Mouse (Mus musculus) forebrain, embryonic 11.5 days (tissue): ENCODE results near the gene Dsn1. TPM values are rescaled to one million over a fixed set of nuclear protein-coding genes. Genes with fewer than 3 reads are reported as not detected.

Experiments
- ATAC-seq: fragments of 200-750 bp; cut with Nextera tagmentation; replicated peaks from 2 replicates; pipeline ENCODE4 v1.8.0; 2017; ENCODE audit warnings: moderate TSS enrichment; ENCODE audit not compliant: low FRiP score
- DNase-seq: peaks from one replicate; pipeline ENCODE4 v3.0.0-alpha.2; 2017; ENCODE audit warnings: low spot score
- H3K27ac ChIP-seq: fragments of 300-500 bp; sonication (generic); 2 replicates; pipeline ENCODE4 v1.5.1; 2014; ENCODE audit warnings: low read depth, low read length
- H3K27me3 ChIP-seq: fragments of 300-500 bp; sonication (generic); 2 replicates; pipeline ENCODE4 v1.6.1; 2014; ENCODE audit warnings: mild to moderate bottlenecking, low read length, mixed read lengths; ENCODE audit not compliant: control insufficient read depth, insufficient read depth
- H3K36me3 ChIP-seq: fragments of 300-500 bp; sonication (generic); 2 replicates; pipeline ENCODE4 v1.6.1; 2014; ENCODE audit warnings: mild to moderate bottlenecking, low read length, moderate library complexity, mixed read lengths; ENCODE audit not compliant: control insufficient read depth, insufficient read depth
- H3K4me1 ChIP-seq: fragments of 300-500 bp; sonication (generic); replicated peaks from 2 replicates; pipeline ENCODE4 v1.6.1; 2014; ENCODE audit warnings: low read length, mixed read lengths; ENCODE audit not compliant: control insufficient read depth, insufficient read depth
- H3K4me2 ChIP-seq: fragments of 300-500 bp; sonication (generic); 2 replicates; pipeline ENCODE4 v1.6.1; 2014; ENCODE audit warnings: low read depth, mild to moderate bottlenecking, low read length, moderate library complexity, mixed read lengths; ENCODE audit not compliant: severe bottlenecking
- H3K4me3 ChIP-seq: fragments of 300-500 bp; sonication (generic); 2 replicates; pipeline ENCODE4 v1.5.1; 2014; ENCODE audit warnings: low read depth, low read length
- H3K9ac ChIP-seq: fragments of 300-500 bp; sonication (generic); 2 replicates; pipeline ENCODE4 v1.6.1; 2014; ENCODE audit warnings: low read length
- H3K9me3 ChIP-seq: fragments of 300-500 bp; sonication (generic); 2 replicates; pipeline ENCODE4 v1.6.1; 2016; ENCODE audit warnings: low read length, mixed read lengths; ENCODE audit not compliant: control insufficient read depth
- WGBS: fragments of 180-500 bp; shearing (Covaris S2); extraction: QIAGEN DNeasy Blood & Tissue Kit; methylation state at CpG from one replicate; pipeline ENCODE4 v1.1.7; 2014; 5-methylcytosine and 5-hydroxymethylcytosine counted together
- polyA plus RNA-seq: library from polyadenylated mRNA; unstranded; fragments of >200 nt; fragmentation: Nextera tagmentation; extraction: Ambion mirVana; gene quantifications from 2 replicates; pipeline ENCODE4 v1.2.1, GENCODE M21; 2014

The Dsn1 gene
- polyA plus RNA-seq, 1 experiment from 2014 or later: 64.4 TPM

GRCm38 (mm10) chr2:156956306-156956705 is 50.6 kb downstream of the Dsn1 start:
- no peak overlapping the region for H3K4me3 ChIP-seq
- H3K4me1 ChIP-seq: no peaks in the 10 kb centered on the region

GRCm38 (mm10) chr2:156954463-156954862 is 52.5 kb downstream of the Dsn1 start:
- no peaks in the 10 kb centered on the region for H3K27me3 ChIP-seq
- WGBS: 93% methylated on average over 5 of the region's 5 CpGs
- DNase-seq (no peak), ATAC-seq (no peak)
- H3K4me1 ChIP-seq: no peaks in the 10 kb centered on the region
- no peak overlapping the region for H3K9ac ChIP-seq
- H3K4me2 ChIP-seq: no peak overlapping the region
- no peak overlapping the region for H3K4me3 ChIP-seq
- H3K9me3 ChIP-seq: no peaks in the 10 kb centered on the region
- no peak overlapping the region for H3K27ac ChIP-seq
- H3K36me3 ChIP-seq: no peaks in the 10 kb centered on the region

More at GRCm38 (mm10) chr2:156956306-156956705, 50.6 kb downstream of the Dsn1 start:
- no peaks in the 10 kb centered on the region for H3K9me3 ChIP-seq
- H3K4me2 ChIP-seq: no peak overlapping the region
- ATAC-seq (no peak), DNase-seq (no peak)
- 79% methylated on average over 7 of the region's 7 CpGs for WGBS
- no peak overlapping the region for H3K27ac ChIP-seq
- no peak overlapping the region for H3K9ac ChIP-seq
- no peaks in the 10 kb centered on the region for H3K36me3 ChIP-seq
- H3K27me3 ChIP-seq: no peaks in the 10 kb centered on the region

DNA sequence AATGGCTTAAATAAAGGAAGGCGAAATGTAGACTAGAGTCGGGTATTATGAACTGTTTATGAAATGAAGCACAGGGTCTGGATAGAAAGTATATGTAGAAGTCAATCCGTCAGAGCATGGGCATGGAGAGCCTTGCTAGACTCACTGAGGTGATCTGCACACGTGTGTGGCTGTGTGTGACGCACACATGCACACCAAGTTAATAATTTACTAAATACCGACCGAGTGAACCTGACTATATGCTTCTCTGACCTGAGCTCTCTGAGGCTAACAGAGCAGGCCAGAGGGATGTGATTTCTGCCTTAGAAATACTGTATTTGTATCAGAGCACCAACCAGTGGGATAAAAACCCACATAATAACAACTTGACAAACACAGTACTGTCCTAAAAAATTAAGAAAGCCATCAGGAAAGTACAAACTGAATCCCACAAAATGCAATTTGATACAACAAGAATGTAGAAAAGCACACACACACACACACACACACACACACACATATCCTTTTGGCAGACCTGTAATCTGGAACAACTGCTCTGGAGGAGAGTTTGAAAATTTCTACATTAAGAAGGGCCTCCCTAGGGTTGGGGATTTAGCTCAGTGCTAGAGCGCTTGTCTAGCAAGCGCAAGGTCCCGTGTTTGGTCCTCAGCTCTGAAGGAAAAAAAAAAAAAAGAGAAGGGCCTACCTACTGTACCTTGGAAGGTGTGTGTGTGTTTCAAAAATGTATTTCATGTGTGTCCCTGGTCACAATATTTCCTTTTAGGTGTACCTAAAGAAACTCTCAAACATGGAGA is 55.5 kb downstream of the Dsn1 start:
- no peaks in the 10 kb centered on the region for H3K27me3 ChIP-seq
- H3K9ac ChIP-seq: no peak overlapping the region
- no peak overlapping the region for H3K4me2 ChIP-seq
- no peaks in the 10 kb centered on the region for H3K9me3 ChIP-seq
- H3K4me1 ChIP-seq: no peaks in the 10 kb centered on the region
- H3K4me3 ChIP-seq: no peak overlapping the region
- no peak for DNase-seq
- ATAC-seq: no peak
- 93% methylated on average over 10 of the region's 10 CpGs for WGBS
- no peaks in the 10 kb centered on the region for H3K36me3 ChIP-seq
- no peak overlapping the region for H3K27ac ChIP-seq

DNA sequence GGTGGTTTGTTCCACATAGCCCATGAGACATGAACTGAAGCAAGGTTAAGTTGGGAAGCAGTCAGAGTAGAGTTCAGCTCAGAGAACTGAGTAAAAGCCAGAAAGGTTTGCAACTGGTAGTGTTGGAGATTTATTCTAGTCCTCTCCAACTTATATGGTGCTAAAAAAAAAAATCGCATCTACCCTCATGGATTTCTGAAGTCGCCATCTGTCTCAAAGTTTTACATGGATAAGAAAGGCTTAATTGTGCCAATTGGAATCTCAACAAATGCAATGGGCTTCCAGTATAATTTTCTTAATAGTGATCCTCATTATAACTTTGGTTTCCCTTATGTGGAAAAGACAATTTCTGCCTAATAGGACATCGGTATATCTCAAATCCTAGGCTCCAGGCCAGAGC is 56.1 kb downstream of the Dsn1 start:
- Histone ChIP-seq H3K4me1 (no peaks in the 10 kb centered on the region), H3K36me3 (no peaks in the 10 kb centered on the region), H3K4me2 (no peak overlapping the region), H3K27me3 (no peaks in the 10 kb centered on the region), H3K9ac (no peak overlapping the region), H3K9me3 (no peaks in the 10 kb centered on the region), H3K27ac (no peak overlapping the region), H3K4me3 (no peak overlapping the region)
- 94% methylated on average over 3 of the region's 3 CpGs for WGBS
- no peak for DNase-seq
- ATAC-seq: no peak

Other genes starting within 250 kb of the Dsn1 start
- 105 and 121 TPM in 2 replicates for gene Myl9, start 231.7 kb downstream of the Dsn1 start, polyA plus RNA-seq
- gene Tgif2, start 167.1 kb downstream of the Dsn1 start, polyA plus RNA-seq: 109 and 110 TPM in 2 replicates
- gene 4930518I15Rik, start 149.2 kb downstream of the Dsn1 start, polyA plus RNA-seq: 9.9 and 10.0 TPM in 2 replicates
- 186 and 189 TPM in 2 replicates for gene Rab5if, start 144.0 kb downstream of the Dsn1 start, polyA plus RNA-seq
- 0.73 and 0.83 TPM in 2 replicates for gene Sla2, start 120.0 kb downstream of the Dsn1 start, polyA plus RNA-seq
- 51.1 and 51.5 TPM in 2 replicates for gene Ndrg3, start 15.1 kb downstream of the Dsn1 start, polyA plus RNA-seq
- 8.1 and 8.2 TPM in 2 replicates for gene Soga1, start 72.1 kb upstream of the Dsn1 start, polyA plus RNA-seq
- not detected in 2 replicates for gene Tldc2, start 79.9 kb upstream of the Dsn1 start, polyA plus RNA-seq
- gene Samhd1, start 128.1 kb upstream of the Dsn1 start, polyA plus RNA-seq: 25.6 and 27.5 TPM in 2 replicates
- gene Rbl1, start 197.4 kb upstream of the Dsn1 start, polyA plus RNA-seq: 41.3 and 43.2 TPM in 2 replicates